Mouse (Mus musculus) naive thymus-derived CD4-positive, alpha-beta T cell, adult 2 months (primary cell): Measurements from ENCODE around the gene Acot8.
A peak's percentile ranks its signal among the peaks of the same experiment; 100 is the strongest.

Experiments used
- DNase-seq: peaks from one replicate; pipeline ENCODE4 v3.0.0-alpha.2; 2011; ENCODE audit warnings: low read depth

The Acot8 gene

DNA sequence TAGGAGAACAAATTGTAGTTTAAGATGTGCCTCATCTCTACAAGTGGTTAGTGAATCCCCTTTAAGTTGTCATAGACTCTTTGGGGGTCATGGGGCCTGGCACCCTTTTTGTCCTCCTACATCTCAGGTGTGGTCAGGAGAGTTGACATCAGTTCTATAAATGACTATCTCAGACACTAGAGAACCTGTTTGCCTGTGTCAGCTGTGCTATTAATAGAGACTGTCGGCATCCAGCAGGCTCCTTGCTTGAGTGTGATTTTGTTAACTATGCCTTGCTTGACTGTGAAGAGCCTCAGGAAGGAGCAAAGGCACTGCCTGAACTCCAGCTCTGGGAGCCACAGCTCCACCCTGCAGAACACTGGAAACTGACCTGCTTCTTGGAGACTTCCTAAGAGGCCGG is 49.9 kb downstream of the Acot8 start:
- DNase-seq = no peak

DNA sequence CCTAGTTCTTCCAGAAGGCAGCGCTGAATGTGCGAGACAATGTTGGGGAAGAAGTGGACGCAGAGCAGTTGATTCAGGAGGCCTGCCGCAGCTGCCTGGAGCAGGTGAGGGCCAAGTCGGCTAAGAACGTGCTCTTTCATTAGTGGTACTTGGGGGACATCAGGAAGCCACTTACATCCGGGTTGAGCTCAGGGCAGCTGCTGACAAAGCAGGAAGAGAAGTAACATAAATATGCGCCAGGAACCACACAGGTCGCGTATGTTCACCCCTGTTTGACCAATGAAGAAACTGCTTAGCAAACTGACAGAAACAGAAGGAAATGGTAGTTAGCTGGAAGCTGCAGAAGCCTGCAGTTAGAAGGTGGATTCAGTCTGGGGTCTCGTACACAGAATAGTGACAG is 50.6 kb downstream of the Acot8 start:
- no peak for DNase-seq

DNA sequence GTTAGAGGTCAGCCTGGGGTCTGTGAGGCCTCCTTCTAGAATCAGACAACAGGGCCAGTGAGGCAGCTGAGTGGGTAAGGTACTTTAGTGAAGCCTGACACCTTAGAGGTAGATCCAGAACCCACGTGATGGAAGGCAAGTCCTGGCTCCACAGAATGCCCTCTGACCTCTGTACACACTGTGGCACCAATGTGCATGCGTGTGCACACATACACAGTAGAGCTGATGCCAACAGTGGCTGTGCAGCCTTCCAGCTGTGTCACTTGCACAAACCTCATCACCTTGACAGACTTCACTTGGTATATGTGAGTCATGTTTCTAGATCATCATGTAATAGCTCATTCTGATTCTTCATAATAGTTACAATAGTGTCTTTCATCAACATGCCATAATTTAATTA is 52.2 kb downstream of the Acot8 start:
- no peak for DNase-seq

DNA sequence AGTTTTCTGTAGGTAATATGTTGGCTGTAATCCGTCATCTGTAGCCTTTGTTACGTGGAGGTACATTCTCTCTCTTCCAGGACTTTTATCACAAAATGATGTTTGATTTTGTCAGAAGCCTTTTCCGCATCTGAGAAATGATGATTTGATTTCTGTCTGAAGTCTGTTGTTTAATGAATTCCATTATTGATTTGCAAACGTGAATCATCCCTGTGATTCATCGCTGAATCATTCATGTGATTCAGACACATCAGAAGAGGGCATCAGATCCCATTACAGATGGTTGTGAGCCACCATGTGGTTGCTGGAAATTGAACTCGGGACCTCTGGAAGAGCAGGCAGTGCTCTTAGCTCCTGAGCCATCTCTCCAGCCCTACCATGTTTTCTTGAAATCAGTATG is 55.7 kb downstream of the Acot8 start:
- DNase-seq = no peak

DNA sequence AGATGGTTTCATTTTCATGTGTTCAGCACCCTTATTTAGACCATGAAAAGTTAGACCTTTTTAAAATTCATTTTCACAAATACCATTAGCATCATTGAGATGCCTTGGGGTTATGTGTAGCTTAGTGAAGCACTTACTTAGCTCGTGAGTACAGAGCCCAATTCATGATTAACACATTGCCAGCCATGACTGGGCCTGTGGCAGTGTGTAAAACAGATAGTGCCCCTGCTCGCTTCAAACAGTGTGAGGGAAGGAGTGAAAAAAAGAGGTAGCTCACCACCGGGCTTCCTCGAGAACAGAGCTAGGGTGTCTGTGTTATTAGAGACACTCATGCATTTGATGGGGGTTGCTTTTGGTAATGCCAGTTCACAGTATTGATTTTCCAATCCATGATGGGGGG is 56.5 kb downstream of the Acot8 start:
- no peak for DNase-seq

DNA sequence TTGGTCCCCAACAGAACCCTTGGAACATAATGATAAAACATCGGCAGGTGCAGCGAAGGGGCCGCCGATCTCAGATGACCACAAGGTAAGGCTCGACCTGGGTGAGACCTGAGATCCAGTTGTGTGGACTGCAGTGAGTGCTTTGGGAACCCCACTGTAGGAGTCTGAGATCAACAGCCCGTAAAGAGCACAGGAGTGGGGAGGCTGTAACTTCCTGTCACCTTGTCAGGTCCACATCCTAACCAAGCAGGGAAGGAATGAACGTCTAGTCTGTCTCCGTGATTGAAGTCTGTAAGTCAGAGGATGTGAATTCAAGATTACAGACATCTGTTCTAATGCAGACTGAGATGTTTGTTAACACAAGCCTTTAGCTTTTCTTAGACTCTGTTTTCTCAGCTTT is 58.0 kb downstream of the Acot8 start:
- peak; percentile 67 for DNase-seq

DNA sequence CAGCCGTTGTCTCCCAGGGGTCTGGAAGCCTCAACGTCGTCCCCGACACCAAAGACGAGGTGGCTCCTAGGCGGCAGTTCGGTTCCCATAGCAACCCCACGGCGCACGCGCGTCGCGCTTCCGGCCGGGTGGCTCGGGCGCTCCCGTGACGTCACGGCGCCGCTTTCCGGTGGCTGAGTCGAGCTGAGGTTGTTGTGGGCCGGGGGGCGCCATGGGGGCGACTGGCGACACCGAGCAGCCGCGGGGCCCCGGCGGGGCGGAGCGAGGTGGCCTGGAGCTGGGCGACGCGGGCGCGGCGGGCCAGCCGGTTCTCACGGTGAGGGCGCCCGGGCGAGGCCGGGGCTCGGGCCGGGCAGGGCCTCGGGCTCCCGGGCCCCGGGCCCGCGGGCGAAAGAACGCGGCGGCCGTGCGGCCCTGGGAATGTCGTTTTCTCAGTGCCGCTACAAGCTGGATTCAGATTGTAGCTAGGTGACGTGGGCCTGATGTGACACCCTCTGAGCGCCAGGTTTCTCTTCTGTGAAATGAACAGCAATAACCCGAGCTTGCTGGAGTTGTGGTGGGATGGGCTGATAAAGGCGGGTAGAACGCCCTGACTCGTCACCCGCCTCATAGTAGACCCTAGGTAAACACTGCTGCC is 58.7 kb downstream of the Acot8 start, which contains the start of the genes Wfdc3 and Dnttip1:
Wfdc3 (minus strand) TSS at position 89 of the 637 bp plus-strand sequence.
Dnttip1 (plus strand) TSS at position 141 of the 637 bp plus-strand sequence.
- DNase-seq = peak; percentile 98

DNA sequence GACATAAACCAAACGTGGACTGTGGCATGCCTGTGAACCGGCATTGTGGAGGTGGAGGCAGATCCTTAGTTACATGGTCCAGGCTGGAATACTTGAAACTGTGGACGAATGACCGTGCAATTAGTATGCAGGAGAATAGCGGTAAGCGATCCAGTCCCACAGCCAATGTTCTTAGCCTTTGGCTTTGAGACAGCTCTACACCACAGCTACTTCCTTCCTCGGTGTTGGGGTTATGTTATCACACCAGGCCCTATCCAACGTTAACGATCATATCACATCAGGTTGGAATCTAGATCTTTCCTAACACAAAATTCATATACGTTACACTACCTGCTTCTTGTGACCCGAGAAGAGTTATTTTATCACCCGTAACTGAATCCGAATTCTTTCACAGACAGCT is 59.7 kb downstream of the Acot8 start:
- DNase-seq = no peak
